Comparison of ENCODE assay signal across 13 mouse cellular contexts in the genomic region with DNA sequence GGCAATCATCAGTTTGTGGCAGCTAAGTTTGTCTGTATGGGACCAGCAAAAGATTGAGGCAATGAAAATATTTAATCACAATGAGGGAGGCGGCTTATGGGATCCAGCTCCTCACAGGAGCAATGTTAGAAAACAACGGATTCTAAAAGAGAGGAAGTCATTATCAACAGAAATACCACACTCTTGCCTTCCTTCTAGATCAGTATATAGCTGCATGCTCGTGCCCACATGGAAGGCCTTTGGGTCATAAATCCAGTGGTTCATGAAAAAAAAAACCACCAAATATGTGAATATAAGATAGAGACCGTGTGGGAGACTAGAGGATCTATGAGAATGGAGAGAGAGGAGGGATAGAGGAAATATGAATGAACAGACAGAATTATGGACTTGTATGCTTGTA.
"Had no signal": no experiment of that assay in that cellular context is flagged by ENCODE, and none has a peak within 500 bp of the region (broad histone marks: within the 10 kb centered on the region; RNA-seq: fewer than 3 reads in every experiment).

No protein-coding gene starts in this region.

- ATAC-seq: hindbrain, postnatal 0 days; intestine, embryonic 16.5 days had no signal

- DNase-seq: gastrocnemius, postnatal 14 days; gastrocnemius, postnatal 36 days; heart, adult 18-20 months; heart, postnatal 10 days; heart, postnatal 4 days; kidney, adult 11 months; kidney, adult 2 months; kidney, adult 9 months; kidney, postnatal 14 days; kidney, postnatal 36 days; liver had no signal
